Mouse (Mus musculus) ES-Bruce4 (cell line): Measurements from ENCODE around the gene 1810010H24Rik. TPM values are rescaled to one million over a fixed set of nuclear protein-coding genes. Genes with fewer than 3 reads are reported as not detected.
A peak's percentile ranks its signal among the peaks of the same experiment; 100 is the strongest.
"Not testable (repeated sequence)": the region's sequence is repeated elsewhere in the genome, so short reads cannot be mapped to it uniquely, and the experiment has no call there.

ENCODE experiments used
- H3K27ac ChIP-seq: 2 replicates; pipeline ENCODE4 v1.5.1; 2012; ENCODE audit warnings: low read length, inconsistent platforms; ENCODE audit not compliant: insufficient read depth
- H3K27me3 ChIP-seq: 2 replicates; pipeline ENCODE4 v1.6.1; 2012; ENCODE audit warnings: mild to moderate bottlenecking, low read length, inconsistent platforms; ENCODE audit not compliant: control insufficient read depth, poor library complexity, insufficient read depth, severe bottlenecking
- H3K36me3 ChIP-seq: 2 replicates; pipeline ENCODE4 v1.6.1; 2012; ENCODE audit warnings: inconsistent platforms, mild to moderate bottlenecking, low read length, moderate library complexity; ENCODE audit not compliant: control insufficient read depth, poor library complexity, insufficient read depth, severe bottlenecking
- H3K4me1 ChIP-seq: one replicate; pipeline ENCODE4 v1.8.1; 2011; ENCODE audit warnings: low read length; ENCODE audit not compliant: control insufficient read depth, insufficient read depth
- H3K4me3 ChIP-seq: 2 replicates; pipeline ENCODE4 v1.5.1; 2011; ENCODE audit warnings: low read depth, mild to moderate bottlenecking, low read length
- H3K9ac ChIP-seq: 2 replicates; pipeline ENCODE4 v1.6.1; 2012; ENCODE audit warnings: low read depth, mild to moderate bottlenecking, inconsistent platforms; ENCODE audit not compliant: poor library complexity, severe bottlenecking
- H3K9me3 ChIP-seq: replicated peaks from 2 replicates; pipeline ENCODE4 v1.6.1; 2012; ENCODE audit warnings: mild to moderate bottlenecking, low read length, inconsistent platforms; ENCODE audit not compliant: control insufficient read depth, poor library complexity, insufficient read depth, severe bottlenecking
- CTCF ChIP-seq: IDR thresholded peaks from one replicate; pipeline ENCODE4 v1.8.1; 2011; ENCODE audit warnings: low read depth, low read length
- EP300 ChIP-seq: IDR thresholded peaks from 2 replicates; pipeline ENCODE4 v1.6.1; 2011; ENCODE audit warnings: low read depth, low read length; ENCODE audit not compliant: insufficient read depth
- POLR2A ChIP-seq: IDR thresholded peaks from one replicate; pipeline ENCODE4 v1.8.1; 2011; ENCODE audit warnings: low read length; ENCODE audit not compliant: insufficient read depth
- polyA plus RNA-seq: library from polyadenylated mRNA; stranded (reverse); fragments of >200 nt; gene quantifications from 2 replicates; pipeline ENCODE4 v1.2.4, GENCODE M21; 2011; ENCODE audit warnings: low read depth; ENCODE audit not compliant: missing spikeins, insufficient read depth, insufficient read length

1810010H24Rik gene
- polyA plus RNA-seq, 1 experiment: 1.4 TPM

DNA sequence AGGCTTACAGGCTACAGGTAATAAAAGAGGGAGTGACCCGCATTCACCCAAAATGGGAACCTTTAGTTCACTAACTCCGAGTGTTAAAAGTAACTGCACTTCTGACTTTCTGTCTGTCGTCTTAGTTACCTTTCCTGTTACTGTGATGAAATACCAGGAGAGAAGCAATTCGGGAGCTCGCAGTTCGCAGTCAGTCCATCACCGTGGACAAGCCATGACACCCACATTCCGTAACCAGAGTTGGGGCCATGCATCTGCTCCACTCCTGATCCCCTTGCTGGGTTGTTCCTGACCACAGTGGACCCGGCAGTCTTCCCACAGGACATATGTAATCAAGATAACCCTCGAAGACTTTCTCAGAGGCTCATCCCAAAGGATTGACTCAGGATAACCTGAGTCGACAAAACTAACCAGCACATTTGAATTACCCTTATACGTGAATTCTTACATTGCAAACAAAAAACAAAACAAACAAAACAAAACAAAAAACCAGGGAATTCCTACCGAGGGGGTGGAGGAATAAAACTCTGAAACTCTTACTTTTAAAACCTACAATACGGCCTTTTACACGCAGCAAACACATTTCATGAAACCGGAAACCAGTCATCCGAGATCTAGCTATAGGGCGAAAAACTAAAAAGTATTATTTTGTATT is 13.7 kb upstream of the 1810010H24Rik start:
- TF ChIP-seq EP300: no peak
- TF ChIP-seq POLR2A: no peak
- TF ChIP-seq CTCF: no peak
- no peaks in the 10 kb centered on the region for H3K9me3 ChIP-seq
- no peaks in the 10 kb centered on the region for H3K27me3 ChIP-seq
- H3K9ac ChIP-seq: peak overlapping the region; percentile 87
- H3K4me1 ChIP-seq: no peaks in the 10 kb centered on the region
- no peaks in the 10 kb centered on the region for H3K36me3 ChIP-seq
- H3K4me3 ChIP-seq: peak overlapping the region; percentile 78
- peak overlapping the region; percentile 67 for H3K27ac ChIP-seq

DNA sequence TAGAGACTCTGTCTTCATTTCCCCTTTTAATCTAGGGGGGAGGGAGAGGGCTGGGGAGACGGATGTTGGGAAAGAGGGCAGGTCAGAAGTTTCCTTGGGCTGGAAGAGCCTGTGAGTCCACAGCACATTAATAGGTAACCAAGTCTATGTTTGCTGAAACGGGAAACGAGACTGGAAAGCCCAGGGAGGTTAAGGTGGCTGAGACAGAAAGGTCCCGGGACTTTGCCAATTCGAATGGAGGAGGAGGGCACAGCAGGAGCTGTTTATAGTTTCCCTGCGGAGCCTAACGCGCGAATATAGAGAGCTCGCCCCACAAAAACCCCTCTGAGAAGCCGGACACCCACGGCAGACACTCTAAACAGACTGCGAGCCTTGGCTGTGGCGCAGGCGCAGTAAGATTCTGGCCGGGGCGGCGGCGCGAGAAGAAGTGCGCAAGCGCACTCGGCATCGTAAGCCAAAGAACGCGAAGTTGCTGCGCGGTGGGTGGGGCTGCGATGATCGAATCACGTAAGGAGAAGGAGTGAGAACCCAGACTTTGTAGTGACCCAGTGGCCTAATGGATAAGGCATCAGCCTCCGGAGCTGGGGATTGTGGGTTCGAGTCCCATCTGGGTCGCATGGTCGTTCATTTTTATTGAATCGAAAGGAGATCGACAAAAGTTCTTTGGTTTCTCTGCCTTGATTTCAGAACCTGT is 13.0 kb upstream of the 1810010H24Rik start:
- H3K9me3 ChIP-seq: no peaks in the 10 kb centered on the region
- no peaks in the 10 kb centered on the region for H3K27me3 ChIP-seq
- H3K4me3 ChIP-seq: peak overlapping the region; percentile 78
- peak overlapping the region; percentile 87 for H3K9ac ChIP-seq
- H3K4me1 ChIP-seq: no peaks in the 10 kb centered on the region
- H3K36me3 ChIP-seq: no peaks in the 10 kb centered on the region
- TF ChIP-seq EP300 (peak; percentile 69), POLR2A (no peak)
- H3K27ac ChIP-seq: peak overlapping the region; percentile 67

DNA sequence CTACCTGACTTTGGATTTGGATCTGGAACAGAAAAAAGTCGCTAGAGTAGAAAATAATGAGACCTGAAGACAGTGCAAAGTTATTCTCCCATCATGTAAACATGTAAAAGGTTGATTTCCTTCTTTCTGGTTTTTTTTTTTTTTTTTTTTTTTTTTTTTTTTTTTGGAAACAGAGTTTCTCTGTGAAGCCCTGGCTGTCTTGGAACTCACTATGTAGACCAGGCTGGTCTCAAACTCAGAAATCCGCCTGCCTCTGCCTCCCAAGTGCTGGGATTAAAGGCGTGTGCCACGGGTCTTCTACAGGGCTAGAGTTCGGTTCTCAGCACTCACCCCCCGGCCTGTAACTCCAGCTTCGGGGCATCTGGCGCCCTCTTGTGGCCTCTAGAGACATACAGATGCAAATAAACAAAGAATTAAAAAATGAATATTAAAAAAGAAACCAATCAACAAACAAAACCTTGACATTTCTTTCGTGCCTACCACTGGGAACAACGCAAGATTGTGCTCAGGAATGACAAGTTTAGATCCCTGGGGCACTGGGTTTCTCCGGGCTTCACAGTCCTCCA is 11.4 kb upstream of the 1810010H24Rik start:
- H3K36me3 ChIP-seq: no peaks in the 10 kb centered on the region
- H3K27me3 ChIP-seq: no peaks in the 10 kb centered on the region
- H3K4me3 ChIP-seq: no peak overlapping the region; the same call in 1 of the 2 replicates
- H3K27ac ChIP-seq: no peak overlapping the region
- peak; percentile 50 for TF ChIP-seq CTCF
- no peak for TF ChIP-seq EP300
- 0 out of 2 replicates have a peak overlapping the region, but pooled peaks have one; percentile 9 for H3K9ac ChIP-seq
- H3K9me3 ChIP-seq: no peaks in the 10 kb centered on the region
- H3K4me1 ChIP-seq: no peaks in the 10 kb centered on the region

DNA sequence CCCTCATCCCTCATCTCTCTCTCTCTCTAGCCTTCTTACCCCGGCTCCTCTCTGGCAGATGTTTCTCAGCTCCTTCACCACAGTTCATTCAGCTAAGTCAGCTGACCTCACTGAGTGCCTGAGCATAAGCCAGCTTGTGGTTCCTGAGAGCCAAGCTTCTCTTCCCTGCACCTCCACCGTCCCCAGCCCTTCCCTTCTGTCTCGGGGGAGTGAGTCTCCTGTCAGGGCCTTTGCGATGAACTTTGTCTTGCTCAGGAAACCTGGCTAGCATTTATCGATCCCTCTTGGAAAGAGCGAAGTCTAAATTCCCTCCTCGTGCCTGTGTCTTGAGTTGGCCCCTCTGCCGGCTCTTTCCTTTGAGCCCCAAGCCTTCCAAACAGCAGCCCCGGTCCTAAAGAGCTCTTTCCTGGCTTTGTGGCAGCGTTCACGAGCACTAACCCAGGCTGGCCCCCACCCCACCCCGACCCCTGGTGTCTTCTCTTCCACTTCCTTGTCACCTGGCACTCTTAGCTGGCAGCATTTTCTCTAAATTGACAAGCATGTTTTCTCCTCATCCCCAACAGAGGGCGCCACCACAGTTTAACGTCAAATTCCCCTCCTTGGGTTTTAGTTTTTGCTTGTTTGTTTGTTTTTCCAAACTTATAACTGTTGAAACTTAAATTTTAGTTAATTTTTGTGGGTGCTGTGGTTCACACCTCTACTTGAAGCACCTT is 10.7 kb upstream of the 1810010H24Rik start:
- peak; percentile 27 for TF ChIP-seq CTCF
- no peak for TF ChIP-seq EP300
- TF ChIP-seq POLR2A: no peak
- 0 out of 2 replicates have a peak overlapping the region, but pooled peaks have one; percentile 9 for H3K9ac ChIP-seq
- no peaks in the 10 kb centered on the region for H3K36me3 ChIP-seq
- H3K27me3 ChIP-seq: no peaks in the 10 kb centered on the region
- H3K4me3 ChIP-seq: peak overlapping the region; percentile 35
- no peaks in the 10 kb centered on the region for H3K4me1 ChIP-seq
- H3K27ac ChIP-seq: 0 out of 2 replicates have a peak overlapping the region, but pooled peaks have one; percentile 12
- no peaks in the 10 kb centered on the region for H3K9me3 ChIP-seq

DNA sequence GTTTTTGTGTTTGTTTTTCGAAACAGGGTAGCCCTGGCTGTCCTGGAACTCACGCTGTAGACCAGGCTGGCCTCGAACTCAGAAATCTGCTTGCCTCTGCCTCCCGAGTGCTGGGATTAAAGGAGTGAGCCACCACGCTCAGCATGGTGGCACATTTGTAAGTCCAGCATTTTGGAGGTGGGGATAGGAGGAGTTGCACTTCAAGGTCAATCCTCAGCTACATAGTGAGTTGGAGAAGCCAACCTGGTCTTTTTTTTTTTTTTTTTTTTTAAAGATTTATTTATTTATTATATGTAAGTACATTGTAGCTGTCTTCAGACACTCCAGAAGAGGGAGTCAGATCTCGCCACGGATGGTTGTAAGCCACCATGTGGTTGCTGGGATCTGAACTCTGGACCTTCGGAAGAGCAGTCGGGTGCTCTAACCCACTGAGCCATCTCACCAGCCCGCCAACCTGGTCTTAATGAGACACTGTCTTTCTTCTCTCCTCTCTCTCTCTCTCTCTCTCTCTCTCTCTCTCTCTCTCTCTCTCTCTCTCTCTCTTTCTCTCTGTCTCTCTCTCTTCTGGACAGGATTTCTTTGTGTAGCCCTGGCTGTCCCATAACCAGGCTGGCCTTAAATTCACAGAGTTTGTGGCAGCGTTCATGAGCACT is 9.8 kb upstream of the 1810010H24Rik start:
- not testable (repeated sequence) for H3K36me3 ChIP-seq, H3K27me3 ChIP-seq, H3K4me1 ChIP-seq, H3K9ac ChIP-seq, H3K4me3 ChIP-seq, H3K27ac ChIP-seq, H3K9me3 ChIP-seq
